ENCODE assay signal across 9 mouse cellular contexts in genomic region chr4:134480864-134481263, GRCm38 (mm10). TPM values are rescaled to one million over a fixed set of nuclear protein-coding genes. Genes with fewer than 3 reads are reported as not detected.
A peak's percentile ranks its signal among the peaks of the same experiment; 100 is the strongest.
DNase-seq lines count a peak whose midpoint lies in the region; TF ChIP-seq lines count a peak whose summit lies in the region.
"Had no signal": no experiment of that assay in that cellular context is flagged by ENCODE, and none has a peak within 500 bp of the region (broad histone marks: within the 10 kb centered on the region; RNA-seq: fewer than 3 reads in every experiment).

No protein-coding gene starts in this region.

- H3K27ac ChIP-seq in layer of hippocampus, adult 2 months, result no peak overlapping the region
- H3K27ac ChIP-seq: lung, embryonic 15.5 days had no signal

- peak; percentile 95 for TF ChIP-seq CTCF in layer of hippocampus, adult 2 months (conservative IDR thresholded peaks at IDR 0.05)

- peak; percentile 65 to 86 for DNase-seq in heart, adult 18-20 months
- DNase-seq in heart, postnatal 25 days (ENCODE audit: low spot score), result no peak
- DNase-seq in NIH3T3 (ENCODE audit: low read depth), result peak; percentile 80
- peak; percentile 86 to 91 for DNase-seq in cerebellum, postnatal 14 days
- peak; percentile 50 to 69 for DNase-seq in gastrocnemius, postnatal 4 days (ENCODE audit: low spot score in 2 of 2)
- peak; percentile 63 to 81 for DNase-seq in layer of hippocampus, adult 2 months (ENCODE audit: low spot score in 2 of 2)
- DNase-seq in lung, postnatal 36 days, result peak; percentile 95
- DNase-seq in spleen, postnatal 10 days (ENCODE audit: low spot score in 2 of 2), result peak; percentile 72 to 88

- intact Hi-C loops in heart, postnatal 25 days (cut with DNase I), result no loop called here

- H3K4me3 ChIP-seq in layer of hippocampus, adult 2 months, result no peak overlapping the region
- H3K4me3 ChIP-seq: lung, embryonic 15.5 days had no signal

RNA-seq across cellular contexts. Expression of gene Stmn1, which starts 12.7 kb away (rescaled TPM):
- total RNA-seq in heart, adult 18-20 months (2021), result 10 to 100 TPM; 21.3 to 24.5 TPM
- 10 to 100 TPM; 24.5 to 26.4 TPM for total RNA-seq in heart, postnatal 25 days (2021)
- 100 to 1,000 TPM; 152 to 171 TPM for total RNA-seq in gastrocnemius, postnatal 4 days (2021)
- total RNA-seq in layer of hippocampus, adult 2 months (2021), result 100 to 1,000 TPM; 362 to 369 TPM

RNA-seq across cellular contexts. Expression of gene Paqr7, which starts 15.6 kb away (rescaled TPM):
- total RNA-seq in heart, adult 18-20 months (2021), result 10 to 100 TPM; 15.5 to 15.7 TPM
- total RNA-seq in heart, postnatal 25 days (2021), result 10 to 100 TPM; 16.9 to 17.4 TPM
- 1 to 10 TPM; 4.8 to 6.3 TPM for total RNA-seq in gastrocnemius, postnatal 4 days (2021)
- total RNA-seq in layer of hippocampus, adult 2 months (2021), result 10 to 100 TPM; 60.2 to 64.7 TPM

RNA-seq across cellular contexts. Expression of gene Aunip, which starts 29.9 kb away (rescaled TPM):
- under 1 TPM in 1 of 2 experiments, not detected in 1; 0.36 TPM for total RNA-seq in heart, adult 18-20 months (2021)
- total RNA-seq in heart, postnatal 25 days (2021), result under 1 TPM; 0.34 to 0.47 TPM
- 1 to 10 TPM; 1.9 to 2.1 TPM for total RNA-seq in gastrocnemius, postnatal 4 days (2021)
- total RNA-seq in layer of hippocampus, adult 2 months (2021), result under 1 TPM; 0.56 to 0.67 TPM

RNA-seq across cellular contexts. Expression of gene Mtfr1l, which starts 54.3 kb away (rescaled TPM):
- total RNA-seq in heart, adult 18-20 months (2021), result 100 to 1,000 TPM; 184 to 217 TPM
- total RNA-seq in heart, postnatal 25 days (2021), result 100 to 1,000 TPM; 178 to 185 TPM
- total RNA-seq in gastrocnemius, postnatal 4 days (2021), result 100 to 1,000 TPM in 1 of 2 experiments, 10 to 100 TPM in 1; 99.7 to 104 TPM
- 10 to 100 TPM; 69.3 to 72.5 TPM for total RNA-seq in layer of hippocampus, adult 2 months (2021)

Comparison
In these comparisons a context has a peak if more than half of its experiments do, and no peak if none do; other contexts are left out.
1. RNA of gene Stmn1, which starts 12.7 kb away (total RNA-seq): 362 to 369 TPM in layer of hippocampus, adult 2 months and 152 to 171 TPM in gastrocnemius, postnatal 4 days; 24.5 to 26.4 TPM in heart, postnatal 25 days and 21.3 to 24.5 TPM in heart, adult 18-20 months; every median in the first group is over 4 times any median in the second.